Mouse (Mus musculus): ENCODE measurements around the gene Dctn5. TPM values are rescaled to one million over a fixed set of nuclear protein-coding genes. Genes with fewer than 3 reads are reported as not detected.
"Not testable (repeated sequence)": the region's sequence is repeated elsewhere in the genome, so short reads cannot be mapped to it uniquely, and the experiment has no call there.

Gene Dctn5
- polyA plus RNA-seq (2015; fragmentation: Nextera tagmentation; extraction: Ambion mirVana) = 156 and 163 TPM in 2 replicates

DNA sequence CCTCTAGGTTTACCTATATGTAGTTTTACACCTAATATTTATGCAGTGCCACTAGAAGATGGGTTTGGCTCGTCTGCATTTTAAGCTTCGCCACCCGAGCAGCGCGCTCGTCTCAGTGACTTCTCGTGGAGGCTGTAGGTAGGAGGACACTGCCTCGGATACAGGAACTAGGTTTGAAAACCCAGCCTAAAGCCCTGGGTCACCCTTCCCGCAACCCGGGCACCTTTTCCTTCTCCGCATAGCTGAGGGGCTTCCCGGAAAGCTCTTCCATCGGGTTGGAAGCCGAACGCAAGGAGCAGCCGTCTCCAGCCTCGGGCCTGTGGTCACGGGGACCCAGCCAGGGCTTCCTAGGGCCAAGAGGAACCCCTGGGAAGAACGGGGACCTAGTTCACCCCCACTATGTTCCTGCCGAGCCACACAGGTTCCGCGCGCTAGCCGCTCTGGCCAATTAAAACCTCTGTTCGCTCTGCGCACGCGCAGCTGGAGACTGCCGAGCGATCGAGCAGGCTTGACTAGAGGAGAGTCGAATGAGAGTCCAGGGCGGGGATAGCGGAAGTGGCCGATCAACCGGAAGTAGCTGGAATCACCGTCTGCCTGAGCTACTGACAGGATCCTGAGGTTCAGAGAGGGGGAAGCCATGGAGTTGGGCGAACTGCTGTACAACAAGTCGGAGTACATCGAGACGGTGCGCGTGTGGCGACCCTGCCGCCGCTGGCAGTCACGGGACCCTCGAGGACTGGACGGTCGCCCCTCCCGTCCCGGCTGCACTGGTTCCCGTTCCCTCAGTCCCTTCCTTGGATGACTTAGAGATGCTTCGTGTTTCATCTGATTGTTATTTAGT, at the start of gene Dctn5, which contains the start of gene Palb2:
Dctn5 (plus strand) TSS at position 545 of the 841 bp plus-strand sequence.
Palb2 (minus strand) TSS at position 489 of the 841 bp plus-strand sequence.
- H3K9me3 ChIP-seq = no peaks in the 10 kb centered on the region
- no peaks in the 10 kb centered on the region for H3K27me3 ChIP-seq
- H3K4me2 ChIP-seq (replicated peaks) = peak within 1 kb of the TSS; percentile 88
- H3K4me1 ChIP-seq (replicated peaks) = peaks cover 17% of the 10 kb centered on the region
- under 1% methylated on average over 54 of the region's 54 CpGs for WGBS
- H3K36me3 ChIP-seq = peaks cover 39% of the 10 kb centered on the region
- peak within 1 kb of the TSS; percentile 94 for H3K4me3 ChIP-seq (replicated peaks)
- H3K9ac ChIP-seq (replicated peaks) = peak within 1 kb of the TSS; percentile 84
- peak; percentile 98 for ATAC-seq
- H3K27ac ChIP-seq = peak within 1 kb of the TSS; percentile 63; the same call in 1 of the 2 replicates

DNA sequence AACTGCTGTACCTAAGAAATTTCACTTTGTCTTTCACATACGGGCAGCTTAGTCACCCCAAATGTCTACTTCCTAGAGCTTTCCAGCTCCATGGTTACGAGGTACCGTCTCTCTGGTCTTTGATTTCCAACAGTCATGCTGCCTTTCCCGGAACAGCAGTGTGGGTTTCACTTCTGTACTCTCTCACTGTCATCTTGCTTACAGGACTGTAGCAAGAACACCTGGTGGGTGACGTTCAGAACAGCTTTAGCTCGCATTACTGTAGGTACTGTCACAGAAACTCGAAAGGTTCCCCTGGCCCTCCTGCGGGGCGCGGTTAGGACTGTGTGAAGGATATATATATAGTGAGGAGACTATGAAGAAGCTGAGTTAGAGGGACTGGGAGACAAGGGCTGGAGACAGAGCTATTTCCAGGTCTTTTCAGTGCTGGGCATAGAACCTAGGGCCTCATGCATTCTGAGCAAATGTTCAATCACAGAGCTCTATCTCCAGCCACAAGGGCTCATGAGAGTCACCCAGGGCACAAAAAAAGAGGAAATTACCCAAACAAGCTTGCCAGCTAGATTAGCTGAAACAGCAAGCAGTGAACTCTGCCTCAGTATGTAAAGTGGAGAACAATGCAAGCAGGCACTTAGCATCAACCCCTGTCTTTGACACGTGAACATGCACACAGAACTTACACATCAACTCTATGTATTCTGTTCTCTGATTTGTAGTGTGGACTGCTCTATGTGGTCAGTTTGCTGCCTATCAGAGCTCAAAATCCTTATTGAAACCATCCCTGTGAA, 45.5 kb upstream of the Dctn5 start:
- no peak overlapping the region for H3K9ac ChIP-seq (replicated peaks)
- H3K36me3 ChIP-seq = peaks cover 86% of the 10 kb centered on the region
- no peak overlapping the region for H3K27ac ChIP-seq
- H3K9me3 ChIP-seq = no peaks in the 10 kb centered on the region
- H3K4me1 ChIP-seq (replicated peaks) = no peaks in the 10 kb centered on the region
- WGBS = 93% methylated on average over 11 of the region's 11 CpGs
- no peak for ATAC-seq
- H3K4me3 ChIP-seq (replicated peaks) = no peak overlapping the region
- no peak overlapping the region for H3K4me2 ChIP-seq (replicated peaks)
- no peaks in the 10 kb centered on the region for H3K27me3 ChIP-seq

- no peak overlapping the region for H3K27ac ChIP-seq
- H3K4me2 ChIP-seq (replicated peaks) = no peak overlapping the region
- H3K36me3 ChIP-seq = peaks cover 76% of the 10 kb centered on the region
- H3K27me3 ChIP-seq = no peaks in the 10 kb centered on the region
- no peak overlapping the region for H3K9ac ChIP-seq (replicated peaks)
- no peak for ATAC-seq
- 94% methylated on average over 2 of the region's 2 CpGs for WGBS
- no peak overlapping the region for H3K4me3 ChIP-seq (replicated peaks)
- no peaks in the 10 kb centered on the region for H3K9me3 ChIP-seq
- peaks cover 2% of the 10 kb centered on the region for H3K4me1 ChIP-seq (replicated peaks)
These were observed 38.1 kb upstream of the Dctn5 start for GRCm38 (mm10) chr7:122094564-122095330.

DNA sequence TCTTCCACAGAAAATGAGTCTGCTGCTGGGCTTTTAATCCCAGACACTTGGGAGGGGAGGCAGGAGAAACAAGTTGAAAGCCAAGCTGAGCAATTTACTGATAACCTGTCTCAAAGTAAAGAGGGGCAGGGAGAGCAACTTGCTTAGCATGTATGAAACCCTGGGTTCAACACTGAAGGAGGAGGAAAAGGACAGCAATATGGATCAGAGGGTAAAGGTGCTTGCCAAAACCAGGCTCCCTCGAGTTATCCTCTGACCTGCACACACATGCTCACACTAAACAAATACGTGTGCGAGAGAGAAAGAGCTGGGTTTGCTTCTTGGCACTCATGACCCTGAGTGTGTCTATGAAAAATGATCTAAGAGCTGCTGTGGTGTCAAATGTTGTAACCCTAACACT, 34.8 kb upstream of the Dctn5 start:
- Histone ChIP-seq H3K4me2 (replicated peaks) (no peak overlapping the region), H3K9me3 (no peaks in the 10 kb centered on the region), H3K4me1 (replicated peaks) (peaks cover 16% of the 10 kb centered on the region), H3K27ac (no peak overlapping the region), H3K27me3 (no peaks in the 10 kb centered on the region), H3K9ac (replicated peaks) (no peak overlapping the region), H3K4me3 (replicated peaks) (no peak overlapping the region), H3K36me3 (peaks cover 45% of the 10 kb centered on the region)
- no peak for ATAC-seq
- WGBS = 96% methylated on average over 3 of the region's 3 CpGs

DNA sequence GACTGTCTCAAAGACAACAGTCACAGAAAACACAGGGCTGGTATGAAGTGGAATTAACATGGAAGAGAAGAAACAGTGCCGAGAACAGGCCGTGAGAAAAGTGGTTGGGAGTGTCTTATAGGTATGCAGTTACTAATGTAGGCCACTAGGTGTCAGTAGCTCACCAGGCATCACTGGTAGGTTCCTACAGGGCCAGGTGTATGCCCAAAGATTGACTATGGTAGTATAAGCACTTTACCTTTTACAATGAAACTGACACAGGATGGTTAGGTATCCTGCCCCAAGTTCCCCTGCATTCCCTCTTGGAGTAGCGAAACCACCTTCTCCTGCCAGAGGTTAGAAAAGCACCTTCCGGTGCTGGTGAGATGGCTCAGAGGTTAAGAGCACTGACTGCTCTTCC, 33.6 kb upstream of the Dctn5 start:
- Histone ChIP-seq H3K9ac (replicated peaks) (no peak overlapping the region), H3K4me2 (replicated peaks) (no peak overlapping the region), H3K9me3 (no peaks in the 10 kb centered on the region), H3K36me3 (peaks cover 41% of the 10 kb centered on the region), H3K4me1 (replicated peaks) (peaks cover 16% of the 10 kb centered on the region), H3K27me3 (no peaks in the 10 kb centered on the region), H3K27ac (no peak overlapping the region), H3K4me3 (replicated peaks) (no peak overlapping the region)
- WGBS = 67% methylated on average over 4 of the region's 4 CpGs
- no peak for ATAC-seq

GRCm38 (mm10) chr7:122101014-122101746, 31.7 kb upstream of the Dctn5 start:
- peaks cover 22% of the 10 kb centered on the region for H3K36me3 ChIP-seq
- H3K27me3 ChIP-seq, H3K9me3 ChIP-seq: not testable (repeated sequence)
- peak overlapping the region; percentile 82 for H3K4me2 ChIP-seq (replicated peaks)
- ATAC-seq = peak; percentile 78
- 8% methylated on average over 27 of the region's 28 CpGs for WGBS
- H3K4me1 ChIP-seq (replicated peaks) = peaks cover 16% of the 10 kb centered on the region
- H3K4me3 ChIP-seq (replicated peaks) = peak overlapping the region; percentile 70
- H3K9ac ChIP-seq (replicated peaks) = peak overlapping the region; percentile 90
- peak overlapping the region; percentile 68 for H3K27ac ChIP-seq

GRCm38 (mm10) chr7:122101747-122102244, 31.0 kb upstream of the Dctn5 start, which contains the start of gene Ndufab1:
TSS of gene Ndufab1 (minus strand) at chr7:122101886.
- Histone ChIP-seq H3K36me3 (peaks cover 15% of the 10 kb centered on the region), H3K9me3 (no peaks in the 10 kb centered on the region), H3K27ac (peak within 1 kb of the TSS; percentile 68), H3K4me3 (replicated peaks) (peak within 1 kb of the TSS; percentile 70), H3K27me3 (no peaks in the 10 kb centered on the region), H3K9ac (replicated peaks) (peak within 1 kb of the TSS; percentile 90), H3K4me2 (replicated peaks) (peak within 1 kb of the TSS; percentile 82), H3K4me1 (replicated peaks) (peaks cover 16% of the 10 kb centered on the region)
- ATAC-seq = peak; percentile 99
- WGBS = under 1% methylated on average over 43 of the region's 43 CpGs

- Histone ChIP-seq H3K9ac (replicated peaks) (no peak overlapping the region), H3K36me3 (peaks cover 36% of the 10 kb centered on the region), H3K4me1 (replicated peaks) (no peaks in the 10 kb centered on the region), H3K27me3 (no peaks in the 10 kb centered on the region), H3K4me2 (replicated peaks) (no peak overlapping the region), H3K4me3 (replicated peaks) (no peak overlapping the region), H3K27ac (no peak overlapping the region), H3K9me3 (no peaks in the 10 kb centered on the region)
- WGBS = 96% methylated on average over 6 of the region's 6 CpGs
- ATAC-seq = no peak
These were observed 24.6 kb upstream of the Dctn5 start for GRCm38 (mm10) chr7:122108206-122108605.

DNA sequence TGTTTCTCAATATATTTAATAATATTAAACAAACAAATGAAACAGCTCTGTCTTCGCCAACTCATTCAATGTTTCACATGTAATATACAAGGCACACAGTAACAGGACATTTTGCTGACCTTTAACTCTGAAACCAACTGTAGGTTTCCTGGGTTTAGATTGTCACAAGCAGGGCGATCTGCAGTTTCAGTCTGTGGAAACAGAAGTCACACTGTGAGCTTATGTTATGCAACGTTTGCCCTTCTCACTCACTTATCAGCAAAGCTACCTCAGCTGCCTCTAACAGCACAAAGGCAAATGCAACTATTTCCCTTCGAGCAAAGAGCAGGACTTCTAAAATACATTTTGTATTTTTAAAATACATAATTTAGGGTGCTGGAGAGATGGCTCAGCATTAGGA, 9.3 kb upstream of the Dctn5 start:
- Histone ChIP-seq H3K36me3 (peaks cover 53% of the 10 kb centered on the region), H3K9me3 (no peaks in the 10 kb centered on the region), H3K4me3 (replicated peaks) (no peak overlapping the region), H3K4me1 (replicated peaks) (no peaks in the 10 kb centered on the region), H3K27ac (no peak overlapping the region), H3K4me2 (replicated peaks) (no peak overlapping the region), H3K9ac (replicated peaks) (no peak overlapping the region), H3K27me3 (no peaks in the 10 kb centered on the region)
- ATAC-seq = no peak
- 90% methylated on average over 4 of the region's 4 CpGs for WGBS

DNA sequence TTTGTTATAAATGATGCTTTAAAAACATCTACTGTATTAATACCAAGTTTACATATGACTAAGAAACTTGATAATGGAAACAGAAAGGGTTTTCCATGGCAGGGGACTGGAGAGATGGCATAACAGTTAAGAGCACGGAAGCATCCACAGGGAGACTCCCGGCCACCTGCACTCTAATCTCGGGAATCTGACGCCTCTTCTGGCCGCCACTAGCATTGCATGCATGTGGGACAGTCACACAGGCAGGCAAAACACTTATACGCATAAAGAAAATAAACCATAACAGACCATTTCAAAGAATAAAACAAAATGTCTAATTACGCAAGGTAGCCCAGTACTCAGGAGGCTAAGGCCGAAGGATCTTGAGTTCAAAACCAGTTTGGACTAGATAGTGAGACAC, 7.2 kb upstream of the Dctn5 start:
- 74% methylated on average over 8 of the region's 8 CpGs for WGBS
- H3K4me2 ChIP-seq (replicated peaks) = no peak overlapping the region
- H3K27ac ChIP-seq = no peak overlapping the region
- H3K36me3 ChIP-seq = peaks cover 49% of the 10 kb centered on the region
- H3K4me1 ChIP-seq (replicated peaks) = no peaks in the 10 kb centered on the region
- no peaks in the 10 kb centered on the region for H3K9me3 ChIP-seq
- ATAC-seq = no peak
- no peaks in the 10 kb centered on the region for H3K27me3 ChIP-seq
- H3K4me3 ChIP-seq (replicated peaks) = no peak overlapping the region
- H3K9ac ChIP-seq (replicated peaks) = no peak overlapping the region

DNA sequence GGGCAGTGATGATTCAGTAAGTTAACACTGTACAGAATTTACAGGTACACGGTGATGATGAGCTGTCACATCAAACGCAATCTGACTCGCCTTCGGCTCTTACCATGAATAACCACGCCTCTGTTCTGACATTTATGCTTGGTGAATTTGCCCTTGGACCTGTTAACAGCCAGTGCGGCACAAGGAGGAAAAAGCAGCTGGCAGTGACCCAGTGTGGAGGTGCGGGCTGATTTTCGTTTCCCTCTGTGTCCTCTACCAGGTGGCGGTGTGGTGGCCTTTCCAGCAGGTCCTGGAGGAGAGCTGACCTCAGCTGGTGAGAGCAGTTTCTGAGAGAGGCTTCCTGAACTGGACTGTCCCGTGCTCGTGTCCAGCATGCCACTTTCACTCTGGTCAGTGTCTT, 5.9 kb upstream of the Dctn5 start:
- H3K9ac ChIP-seq (replicated peaks) = no peak overlapping the region
- H3K27me3 ChIP-seq = no peaks in the 10 kb centered on the region
- no peak for ATAC-seq
- H3K4me3 ChIP-seq (replicated peaks) = no peak overlapping the region
- H3K27ac ChIP-seq = no peak overlapping the region
- H3K9me3 ChIP-seq = no peaks in the 10 kb centered on the region
- H3K4me2 ChIP-seq (replicated peaks) = no peak overlapping the region
- 93% methylated on average over 11 of the region's 11 CpGs for WGBS
- H3K4me1 ChIP-seq (replicated peaks) = 0 out of 2 replicates have a peak, but pooled peaks cover 3% of the 10 kb centered on the region
- H3K36me3 ChIP-seq = peaks cover 40% of the 10 kb centered on the region
